Mouse (Mus musculus): ENCODE measurements around the gene Glce.

The Glce gene

GRCm38 (mm10) chr9:62128056-62128455 lies 5.6 kb upstream of the Glce start:
- in situ Hi-C loops (cut with MboI; ENCODE audit: low pct_unique_long_range_greater_than_20kb in 1 of 2, low sequenced_read_pairs in 2 of 2, unreplicated experiment in 1 of 2): no loop called here

- in situ Hi-C loops (cut with MboI; ENCODE audit: low pct_unique_long_range_greater_than_20kb in 1 of 2, low sequenced_read_pairs in 2 of 2, unreplicated experiment in 1 of 2): no loop called here
Observed at GRCm38 (mm10) chr9:62125986-62126575, 3.6 kb upstream of the Glce start.

GRCm38 (mm10) chr9:62124266-62124665 lies 1.8 kb upstream of the Glce start:
- in situ Hi-C loops (cut with MboI; ENCODE audit: low pct_unique_long_range_greater_than_20kb in 1 of 2, low sequenced_read_pairs in 2 of 2, unreplicated experiment in 1 of 2): no loop called here

- in situ Hi-C loops (cut with MboI; ENCODE audit: low pct_unique_long_range_greater_than_20kb in 1 of 2, low sequenced_read_pairs in 2 of 2, unreplicated experiment in 1 of 2): no loop called here
Observed at GRCm38 (mm10) chr9:62123496-62123895, 1.0 kb upstream of the Glce start.

GRCm38 (mm10) chr9:62121551-62122447 lies 656 bp downstream of the Glce start:
- in situ Hi-C loops (cut with MboI; ENCODE audit: low pct_unique_long_range_greater_than_20kb in 1 of 2, low sequenced_read_pairs in 2 of 2, unreplicated experiment in 1 of 2): no loop called here

- in situ Hi-C loops (cut with MboI; ENCODE audit: low pct_unique_long_range_greater_than_20kb in 1 of 2, low sequenced_read_pairs in 2 of 2, unreplicated experiment in 1 of 2): no loop called here
Observed at GRCm38 (mm10) chr9:62118754-62119153, 3.7 kb downstream of the Glce start.

GRCm38 (mm10) chr9:62115826-62116225 lies 6.6 kb downstream of the Glce start:
- in situ Hi-C loops (cut with MboI; ENCODE audit: low pct_unique_long_range_greater_than_20kb in 1 of 2, low sequenced_read_pairs in 2 of 2, unreplicated experiment in 1 of 2): no loop called here

GRCm38 (mm10) chr9:62096603-62097002 lies 25.9 kb downstream of the Glce start:
- in situ Hi-C loops (cut with MboI; ENCODE audit: low pct_unique_long_range_greater_than_20kb in 1 of 2, low sequenced_read_pairs in 2 of 2, unreplicated experiment in 1 of 2): no loop called here

GRCm38 (mm10) chr9:62091604-62092003 lies 30.9 kb downstream of the Glce start:
- in situ Hi-C loops (cut with MboI; ENCODE audit: low pct_unique_long_range_greater_than_20kb in 1 of 2, low sequenced_read_pairs in 2 of 2, unreplicated experiment in 1 of 2): no loop called here

GRCm38 (mm10) chr9:62085548-62085947 lies 36.9 kb downstream of the Glce start:
- in situ Hi-C loops (cut with MboI; ENCODE audit: low pct_unique_long_range_greater_than_20kb in 1 of 2, low sequenced_read_pairs in 2 of 2, unreplicated experiment in 1 of 2): no loop called here

- in situ Hi-C loops (cut with MboI; ENCODE audit: low pct_unique_long_range_greater_than_20kb in 1 of 2, low sequenced_read_pairs in 2 of 2, unreplicated experiment in 1 of 2): no loop called here
Observed at GRCm38 (mm10) chr9:62084896-62085295, 37.6 kb downstream of the Glce start.

- in situ Hi-C loops (cut with MboI; ENCODE audit: low pct_unique_long_range_greater_than_20kb in 1 of 2, low sequenced_read_pairs in 2 of 2, unreplicated experiment in 1 of 2): no loop called here
Observed at GRCm38 (mm10) chr9:62082986-62083385, 39.5 kb downstream of the Glce start.

GRCm38 (mm10) chr9:62081542-62081941 lies 40.9 kb downstream of the Glce start:
- in situ Hi-C loops (cut with MboI; ENCODE audit: low pct_unique_long_range_greater_than_20kb in 1 of 2, low sequenced_read_pairs in 2 of 2, unreplicated experiment in 1 of 2): no loop called here

- in situ Hi-C loops (cut with MboI; ENCODE audit: low pct_unique_long_range_greater_than_20kb in 1 of 2, low sequenced_read_pairs in 2 of 2, unreplicated experiment in 1 of 2): no loop called here
Observed at GRCm38 (mm10) chr9:62080028-62080760, 42.3 kb downstream of the Glce start.

GRCm38 (mm10) chr9:62062234-62062633 lies 60.2 kb downstream of the Glce start:
- in situ Hi-C loops (cut with MboI; ENCODE audit: low pct_unique_long_range_greater_than_20kb in 1 of 2, low sequenced_read_pairs in 2 of 2, unreplicated experiment in 1 of 2): no loop called here

GRCm38 (mm10) chr9:62060431-62060830 lies 62.0 kb downstream of the Glce start:
- in situ Hi-C loops (cut with MboI; ENCODE audit: low pct_unique_long_range_greater_than_20kb in 1 of 2, low sequenced_read_pairs in 2 of 2, unreplicated experiment in 1 of 2): no loop called here

- in situ Hi-C loops (cut with MboI; ENCODE audit: low pct_unique_long_range_greater_than_20kb in 1 of 2, low sequenced_read_pairs in 2 of 2, unreplicated experiment in 1 of 2): no loop called here
Observed at GRCm38 (mm10) chr9:62059941-62060340, 62.5 kb downstream of the Glce start.

GRCm38 (mm10) chr9:62057881-62058506 lies 64.5 kb downstream of the Glce start:
- in situ Hi-C loops (cut with MboI; ENCODE audit: low pct_unique_long_range_greater_than_20kb in 1 of 2, low sequenced_read_pairs in 2 of 2, unreplicated experiment in 1 of 2): no loop called here

- in situ Hi-C loops (cut with MboI; ENCODE audit: low pct_unique_long_range_greater_than_20kb in 1 of 2, low sequenced_read_pairs in 2 of 2, unreplicated experiment in 1 of 2): no loop called here
Observed at GRCm38 (mm10) chr9:62056206-62056605, 66.2 kb downstream of the Glce start.

Data from mouse embryonic stem cell (cell line).